Mouse (Mus musculus): ENCODE data around the gene Eps15l1. TPM values are rescaled to one million over a fixed set of nuclear protein-coding genes. Genes with fewer than 3 reads are reported as not detected.

Eps15l1 gene
- polyA plus RNA-seq, 1 experiment: 91.4 TPM

DNA sequence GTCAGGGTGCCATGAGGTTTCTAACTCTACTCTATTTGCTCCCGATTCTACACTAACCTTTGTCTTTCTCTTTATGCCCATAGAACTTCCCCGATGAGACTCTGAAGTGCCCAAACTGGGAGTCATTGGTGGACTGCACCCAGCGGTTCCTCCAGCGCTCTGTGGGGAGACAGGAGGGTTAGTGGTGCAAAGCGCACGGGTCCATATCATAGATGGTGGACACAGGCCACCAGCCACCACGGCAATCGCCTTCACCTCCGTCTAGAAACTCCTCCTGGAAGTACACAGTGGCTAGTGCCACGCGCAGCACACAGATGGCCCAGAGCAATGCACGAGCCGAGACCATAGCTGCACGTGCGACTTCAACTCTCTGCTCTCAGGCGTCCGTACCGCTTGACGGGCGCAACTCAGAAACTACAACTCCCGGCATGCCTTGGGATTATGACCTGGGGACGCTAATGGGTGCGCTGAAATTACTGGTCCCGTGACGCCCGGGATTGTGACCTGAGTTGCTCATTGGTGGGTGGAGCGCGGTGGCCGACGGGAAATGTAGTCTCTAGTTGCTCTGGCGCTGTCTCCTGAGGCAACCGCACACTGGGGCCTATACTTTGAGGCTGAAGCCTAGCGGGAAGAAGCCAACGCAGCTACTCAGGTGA lies 22.2 kb upstream of the Eps15l1 start, which contains the start of the genes Calr3 and 1700030K09Rik:
TSS of gene Calr3 (minus strand) at position 533 of the 656 bp plus-strand sequence.
TSS of gene 1700030K09Rik (plus strand) at position 543 of the 656 bp plus-strand sequence.
- peaks cover 9% of the 10 kb centered on the region for H3K4me1 ChIP-seq (replicated peaks; ENCODE audit: control insufficient read depth, insufficient read depth, low read length)
- WGBS: 10% methylated on average over 34 of the region's 34 CpGs
- H3K27me3 ChIP-seq (ENCODE audit: control insufficient read depth, insufficient read depth, low read length): no peaks in the 10 kb centered on the region
- H3K27ac ChIP-seq (ENCODE audit: control insufficient read depth, insufficient read depth, low read length): no peak within 1 kb of the TSS
- no peaks in the 10 kb centered on the region for H3K36me3 ChIP-seq (ENCODE audit: control insufficient read depth, insufficient read depth, low read length)
- peak; percentile 99 for DNase-seq
- 0 out of 2 replicates have a peak, but pooled peaks have one; percentile 42 for TF ChIP-seq POLR2A (IDR thresholded peaks at IDR 0.05; ENCODE audit: control insufficient read depth, extremely low read depth, insufficient read depth, low read length, poor library complexity)
- TF ChIP-seq CTCF (IDR thresholded peaks at IDR 0.05; ENCODE audit: borderline replicate concordance, control insufficient read depth, extremely low read depth, insufficient read depth, low read length, poor library complexity): peak; percentile 52; the same call in 1 of the 2 replicates
- peak within 1 kb of the TSS; percentile 41 for H3K4me3 ChIP-seq (ENCODE audit: control insufficient read depth, insufficient read depth, low read length)

GRCm38 (mm10) chr8:72438248-72439015 lies 17.2 kb upstream of the Eps15l1 start:
- no peak overlapping the region for H3K4me3 ChIP-seq (ENCODE audit: control insufficient read depth, insufficient read depth, low read length)
- H3K27me3 ChIP-seq (ENCODE audit: control insufficient read depth, insufficient read depth, low read length): no peaks in the 10 kb centered on the region
- peaks cover 5% of the 10 kb centered on the region for H3K4me1 ChIP-seq (replicated peaks; ENCODE audit: control insufficient read depth, insufficient read depth, low read length)
- no peaks in the 10 kb centered on the region for H3K36me3 ChIP-seq (ENCODE audit: control insufficient read depth, insufficient read depth, low read length)
- no peak for DNase-seq
- 85% methylated on average over 8 of the region's 8 CpGs for WGBS
- no peak for TF ChIP-seq CTCF (IDR thresholded peaks at IDR 0.05; ENCODE audit: borderline replicate concordance, control insufficient read depth, extremely low read depth, insufficient read depth, low read length, poor library complexity)
- no peak for TF ChIP-seq POLR2A (IDR thresholded peaks at IDR 0.05; ENCODE audit: control insufficient read depth, extremely low read depth, insufficient read depth, low read length, poor library complexity)
- no peak overlapping the region for H3K27ac ChIP-seq (ENCODE audit: control insufficient read depth, insufficient read depth, low read length)

DNA sequence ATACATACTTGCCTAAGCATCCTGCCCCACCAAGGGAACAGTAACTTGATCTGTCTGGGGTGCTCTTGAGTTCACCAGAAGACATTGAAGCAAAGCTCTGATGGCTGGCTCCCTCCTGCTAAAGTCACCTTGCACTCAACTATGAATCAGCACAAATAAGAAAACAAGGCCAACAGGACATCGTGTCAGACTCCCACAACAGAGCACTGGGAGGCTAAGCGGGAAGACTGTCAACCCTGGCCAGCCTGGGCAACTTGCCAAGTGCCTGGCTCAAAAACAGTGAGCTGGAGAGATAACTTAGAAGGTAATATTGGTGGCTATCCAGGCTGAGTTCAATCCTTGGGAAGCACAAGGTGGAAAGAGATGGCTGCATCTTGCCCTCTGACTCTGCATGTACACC lies 13.7 kb upstream of the Eps15l1 start:
- no peak for DNase-seq
- H3K27me3 ChIP-seq (ENCODE audit: control insufficient read depth, insufficient read depth, low read length): no peaks in the 10 kb centered on the region
- WGBS: 19% methylated on average over 2 of the region's 2 CpGs
- no peak overlapping the region for H3K4me3 ChIP-seq (ENCODE audit: control insufficient read depth, insufficient read depth, low read length)
- H3K27ac ChIP-seq (ENCODE audit: control insufficient read depth, insufficient read depth, low read length): no peak overlapping the region
- no peak for TF ChIP-seq CTCF (IDR thresholded peaks at IDR 0.05; ENCODE audit: borderline replicate concordance, control insufficient read depth, extremely low read depth, insufficient read depth, low read length, poor library complexity)
- TF ChIP-seq POLR2A (IDR thresholded peaks at IDR 0.05; ENCODE audit: control insufficient read depth, extremely low read depth, insufficient read depth, low read length, poor library complexity): no peak
- H3K36me3 ChIP-seq (ENCODE audit: control insufficient read depth, insufficient read depth, low read length): no peaks in the 10 kb centered on the region
- no peaks in the 10 kb centered on the region for H3K4me1 ChIP-seq (replicated peaks; ENCODE audit: control insufficient read depth, insufficient read depth, low read length)

GRCm38 (mm10) chr8:72429676-72430075 lies 8.4 kb upstream of the Eps15l1 start:
- DNase-seq: peak; percentile 62
- Histone ChIP-seq H3K27ac (ENCODE audit: control insufficient read depth, insufficient read depth, low read length) (no peak overlapping the region), H3K4me1 (replicated peaks; ENCODE audit: control insufficient read depth, insufficient read depth, low read length) (no peaks in the 10 kb centered on the region), H3K27me3 (ENCODE audit: control insufficient read depth, insufficient read depth, low read length) (no peaks in the 10 kb centered on the region), H3K4me3 (ENCODE audit: control insufficient read depth, insufficient read depth, low read length) (no peak overlapping the region), H3K36me3 (ENCODE audit: control insufficient read depth, insufficient read depth, low read length) (no peaks in the 10 kb centered on the region)
- 41% methylated on average over 13 of the region's 13 CpGs for WGBS
- TF ChIP-seq POLR2A (IDR thresholded peaks at IDR 0.05; ENCODE audit: control insufficient read depth, extremely low read depth, insufficient read depth, low read length, poor library complexity): no peak
- peak; percentile 84; the same call in 1 of the 2 replicates for TF ChIP-seq CTCF (IDR thresholded peaks at IDR 0.05; ENCODE audit: borderline replicate concordance, control insufficient read depth, extremely low read depth, insufficient read depth, low read length, poor library complexity)

- H3K4me1 ChIP-seq (replicated peaks; ENCODE audit: control insufficient read depth, insufficient read depth, low read length): peaks cover 8% of the 10 kb centered on the region
- DNase-seq: no peak
- H3K27ac ChIP-seq (ENCODE audit: control insufficient read depth, insufficient read depth, low read length): no peak overlapping the region
- no peaks in the 10 kb centered on the region for H3K36me3 ChIP-seq (ENCODE audit: control insufficient read depth, insufficient read depth, low read length)
- TF ChIP-seq CTCF (IDR thresholded peaks at IDR 0.05; ENCODE audit: borderline replicate concordance, control insufficient read depth, extremely low read depth, insufficient read depth, low read length, poor library complexity): no peak
- H3K4me3 ChIP-seq (ENCODE audit: control insufficient read depth, insufficient read depth, low read length): no peak overlapping the region
- H3K27me3 ChIP-seq (ENCODE audit: control insufficient read depth, insufficient read depth, low read length): no peaks in the 10 kb centered on the region
- WGBS: 81% methylated on average over 1 of the region's 1 CpGs
Measured at GRCm38 (mm10) chr8:72422926-72423325, 1.7 kb upstream of the Eps15l1 start.

DNA sequence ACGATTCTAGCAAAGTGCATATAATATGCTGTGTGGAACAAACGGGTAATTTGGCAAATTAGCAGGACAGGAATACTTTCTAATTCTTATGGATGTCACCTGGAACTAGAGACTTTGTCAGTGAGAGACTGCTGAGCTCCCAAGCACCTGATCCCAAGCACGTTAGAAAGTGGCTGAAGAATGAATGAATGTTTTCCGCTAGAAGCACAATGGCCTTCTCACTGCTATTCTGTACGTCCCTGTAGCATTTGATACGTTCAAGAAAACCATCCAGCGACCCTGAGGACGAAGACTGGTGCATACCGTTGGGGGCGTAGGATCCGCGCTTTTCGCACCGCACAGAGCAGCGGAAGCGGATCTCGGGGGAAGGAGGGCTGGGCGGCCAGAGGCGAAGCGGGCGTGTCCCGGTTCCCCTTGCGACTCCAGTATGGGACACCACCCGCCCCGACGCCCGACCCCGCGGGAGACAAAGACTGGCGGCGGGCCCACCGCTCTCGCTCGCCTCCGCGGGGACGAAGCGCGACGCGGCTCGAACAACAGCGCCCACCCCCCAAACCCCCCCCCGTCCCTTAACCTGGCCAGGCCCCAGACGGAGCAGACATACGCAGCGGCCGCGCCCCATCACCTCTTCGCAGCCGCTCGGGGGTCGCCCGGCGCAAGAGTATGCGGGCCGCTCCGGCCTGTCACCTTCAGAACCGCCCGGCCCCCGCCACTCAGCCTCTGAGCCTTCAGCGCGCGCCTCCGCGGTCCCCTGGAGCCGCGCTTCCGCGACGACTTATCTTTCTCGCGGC lies 494 bp downstream of the Eps15l1 start:
- Histone ChIP-seq H3K4me1 (replicated peaks; ENCODE audit: control insufficient read depth, insufficient read depth, low read length) (peaks cover 11% of the 10 kb centered on the region), H3K27ac (ENCODE audit: control insufficient read depth, insufficient read depth, low read length) (no peak overlapping the region), H3K27me3 (ENCODE audit: control insufficient read depth, insufficient read depth, low read length) (no peaks in the 10 kb centered on the region), H3K4me3 (ENCODE audit: control insufficient read depth, insufficient read depth, low read length) (peak overlapping the region; percentile 74), H3K36me3 (ENCODE audit: control insufficient read depth, insufficient read depth, low read length) (no peaks in the 10 kb centered on the region)
- under 1% methylated on average over 71 of the region's 73 CpGs for WGBS
- TF ChIP-seq POLR2A (IDR thresholded peaks at IDR 0.05; ENCODE audit: control insufficient read depth, extremely low read depth, insufficient read depth, low read length, poor library complexity) (no peak), CTCF (IDR thresholded peaks at IDR 0.05; ENCODE audit: borderline replicate concordance, control insufficient read depth, extremely low read depth, insufficient read depth, low read length, poor library complexity) (no peak)
- DNase-seq: peak; percentile 61
